Mouse (Mus musculus) heart, embryonic 10.5 days (tissue): Measurements from ENCODE around the gene Ube2g1. TPM values are rescaled to one million over a fixed set of nuclear protein-coding genes. Genes with fewer than 3 reads are reported as not detected.
"Not testable (repeated sequence)": the region's sequence is repeated elsewhere in the genome, so short reads cannot be mapped to it uniquely, and the experiment has no call there.

ENCODE experiments used
- DNase-seq: peaks from one replicate; pipeline ENCODE4 v3.0.0-alpha.2; 2017; ENCODE audit warnings: low spot score
- H3K27ac ChIP-seq: fragments of 300-500 bp; sonication (generic); 2 replicates; pipeline ENCODE4 v1.5.1; 2016; ENCODE audit warnings: mild to moderate bottlenecking
- H3K27me3 ChIP-seq: fragments of 300-500 bp; sonication (generic); 2 replicates; pipeline ENCODE4 v1.6.1; 2016; ENCODE audit warnings: mild to moderate bottlenecking; ENCODE audit not compliant: poor library complexity, insufficient read depth, severe bottlenecking
- H3K36me3 ChIP-seq: fragments of 300-500 bp; sonication (generic); 2 replicates; pipeline ENCODE4 v1.6.1; 2016; ENCODE audit warnings: mild to moderate bottlenecking, moderate library complexity
- H3K4me1 ChIP-seq: fragments of 300-500 bp; sonication (generic); 2 replicates; pipeline ENCODE4 v1.6.1; 2016; ENCODE audit warnings: mild to moderate bottlenecking
- H3K4me3 ChIP-seq: fragments of 300-500 bp; sonication (generic); 2 replicates; pipeline ENCODE4 v1.5.1; 2016; ENCODE audit warnings: mild to moderate bottlenecking, moderate library complexity
- H3K9me3 ChIP-seq: fragments of 300-500 bp; sonication (generic); 2 replicates; pipeline ENCODE4 v1.6.1; 2016; ENCODE audit warnings: mild to moderate bottlenecking, moderate library complexity
- WGBS: fragments of 180-500 bp; shearing (Covaris S2); methylation state at CpG from one replicate; pipeline ENCODE4 v1.1.7; 2016; 5-methylcytosine and 5-hydroxymethylcytosine counted together
- polyA plus RNA-seq: library from polyadenylated mRNA; unstranded; fragments of >200 nt; fragmentation: Nextera tagmentation; extraction: Ambion mirVana; gene quantifications from 2 replicates; pipeline ENCODE4 v1.2.1, GENCODE M21; 2016

The Ube2g1 gene
- polyA plus RNA-seq, 1 experiment from 2014 or later, result 70.1 TPM

GRCm38 (mm10) chr11:72578471-72578870, 28.6 kb upstream of the Ube2g1 start:
- 77% methylated on average over 4 of the region's 4 CpGs for WGBS
- no peak for DNase-seq
- H3K36me3 ChIP-seq, result no peaks in the 10 kb centered on the region
- peaks cover 19% of the 10 kb centered on the region for H3K27me3 ChIP-seq
- no peak overlapping the region for H3K4me3 ChIP-seq
- H3K27ac ChIP-seq, result no peak overlapping the region
- 0 out of 2 replicates have a peak, but pooled peaks cover 9% of the 10 kb centered on the region for H3K4me1 ChIP-seq
- H3K9me3 ChIP-seq, result no peaks in the 10 kb centered on the region

GRCm38 (mm10) chr11:72581609-72582447, 25.3 kb upstream of the Ube2g1 start:
- Histone ChIP-seq H3K27me3 (peaks cover 11% of the 10 kb centered on the region), H3K36me3 (no peaks in the 10 kb centered on the region), H3K4me1 (0 out of 2 replicates have a peak, but pooled peaks cover under 1% of the 10 kb centered on the region), H3K9me3 (no peaks in the 10 kb centered on the region), H3K4me3 (no peak overlapping the region), H3K27ac (no peak overlapping the region)
- no peak for DNase-seq
- 74% methylated on average over 8 of the region's 8 CpGs for WGBS

- Histone ChIP-seq H3K27ac (no peak overlapping the region), H3K4me1 (no peaks in the 10 kb centered on the region), H3K9me3 (no peaks in the 10 kb centered on the region), H3K27me3 (peaks cover 11% of the 10 kb centered on the region), H3K4me3 (no peak overlapping the region), H3K36me3 (no peaks in the 10 kb centered on the region)
- no peak for DNase-seq
- 69% methylated on average over 3 of the region's 3 CpGs for whole genome bisulfite sequencing
Observed at GRCm38 (mm10) chr11:72582448-72582705, 24.7 kb upstream of the Ube2g1 start.

- Histone ChIP-seq H3K4me1 (no peaks in the 10 kb centered on the region), H3K27ac (no peak overlapping the region), H3K9me3 (no peaks in the 10 kb centered on the region), H3K4me3 (no peak overlapping the region), H3K27me3 (peaks cover 4% of the 10 kb centered on the region), H3K36me3 (no peaks in the 10 kb centered on the region)
- 85% methylated on average over 2 of the region's 2 CpGs for WGBS
- no peak for DNase-seq
Observed at GRCm38 (mm10) chr11:72583092-72583491, 24.0 kb upstream of the Ube2g1 start.

- no peak overlapping the region for H3K27ac ChIP-seq
- 82% methylated on average over 3 of the region's 3 CpGs for WGBS
- H3K4me1 ChIP-seq, result no peaks in the 10 kb centered on the region
- no peaks in the 10 kb centered on the region for H3K27me3 ChIP-seq
- no peaks in the 10 kb centered on the region for H3K36me3 ChIP-seq
- no peak for DNase-seq
- H3K4me3 ChIP-seq, result no peak overlapping the region
- no peaks in the 10 kb centered on the region for H3K9me3 ChIP-seq
Observed at GRCm38 (mm10) chr11:72586570-72586969, 20.5 kb upstream of the Ube2g1 start.

- 47% methylated on average over 7 of the region's 7 CpGs for WGBS
- Histone ChIP-seq H3K9me3 (no peaks in the 10 kb centered on the region), H3K4me1 (no peaks in the 10 kb centered on the region), H3K27ac (no peak overlapping the region), H3K4me3 (no peak overlapping the region), H3K36me3 (no peaks in the 10 kb centered on the region), H3K27me3 (no peaks in the 10 kb centered on the region)
- peak; percentile 68 for DNase-seq
Observed at GRCm38 (mm10) chr11:72587537-72588233, 19.4 kb upstream of the Ube2g1 start.

- Histone ChIP-seq H3K27me3 (no peaks in the 10 kb centered on the region), H3K4me1 (no peaks in the 10 kb centered on the region), H3K9me3 (no peaks in the 10 kb centered on the region), H3K36me3 (no peaks in the 10 kb centered on the region), H3K27ac (no peak overlapping the region), H3K4me3 (no peak overlapping the region)
- WGBS, result 65% methylated on average over 2 of the region's 2 CpGs
- DNase-seq, result no peak
Observed at GRCm38 (mm10) chr11:72595010-72595737, 11.9 kb upstream of the Ube2g1 start.

- no peak for DNase-seq
- Histone ChIP-seq H3K4me1 (no peaks in the 10 kb centered on the region), H3K9me3 (no peaks in the 10 kb centered on the region), H3K36me3 (no peaks in the 10 kb centered on the region), H3K4me3 (no peak overlapping the region), H3K27ac (no peak overlapping the region), H3K27me3 (no peaks in the 10 kb centered on the region)
- 82% methylated on average over 4 of the region's 4 CpGs for WGBS
Observed at GRCm38 (mm10) chr11:72597780-72598179, 9.3 kb upstream of the Ube2g1 start.

GRCm38 (mm10) chr11:72607469-72608070, 487 bp downstream of the Ube2g1 start:
- peak; percentile 90 for DNase-seq
- H3K4me3 ChIP-seq, result peak overlapping the region; percentile 98
- H3K27ac ChIP-seq, result peak overlapping the region; percentile 99
- peaks cover 12% of the 10 kb centered on the region for H3K4me1 ChIP-seq
- WGBS, result under 1% methylated on average over 71 of the region's 79 CpGs
- H3K27me3 ChIP-seq, result no peaks in the 10 kb centered on the region
- no peaks in the 10 kb centered on the region for H3K9me3 ChIP-seq
- no peaks in the 10 kb centered on the region for H3K36me3 ChIP-seq

GRCm38 (mm10) chr11:72608071-72608679, 1.1 kb downstream of the Ube2g1 start:
- Histone ChIP-seq H3K9me3 (no peaks in the 10 kb centered on the region), H3K27me3 (no peaks in the 10 kb centered on the region), H3K36me3 (no peaks in the 10 kb centered on the region), H3K4me1 (peaks cover 12% of the 10 kb centered on the region), H3K27ac (peak overlapping the region; percentile 99), H3K4me3 (peak overlapping the region; percentile 98)
- DNase-seq, result peak; percentile 97
- WGBS, result under 1% methylated on average over 48 of the region's 55 CpGs

GRCm38 (mm10) chr11:72609242-72609641, 2.2 kb downstream of the Ube2g1 start:
- Histone ChIP-seq H3K36me3 (no peaks in the 10 kb centered on the region), H3K27me3 (no peaks in the 10 kb centered on the region), H3K27ac (no peak overlapping the region), H3K9me3 (no peaks in the 10 kb centered on the region), H3K4me3 (peak overlapping the region; percentile 98; the same call in 1 of the 2 replicates), H3K4me1 (peaks cover 12% of the 10 kb centered on the region)
- no peak for DNase-seq

GRCm38 (mm10) chr11:72614336-72614735, 7.3 kb downstream of the Ube2g1 start:
- not testable (repeated sequence) for H3K27ac ChIP-seq, H3K4me1 ChIP-seq, H3K4me3 ChIP-seq, H3K27me3 ChIP-seq, H3K9me3 ChIP-seq, DNase-seq, H3K36me3 ChIP-seq
- 80% methylated on average over 3 of the region's 3 CpGs for WGBS
